Mouse (Mus musculus): Measurements from ENCODE around the gene Kdm4c.
"Not testable (repeated sequence)": the region's sequence is repeated elsewhere in the genome, so short reads cannot be mapped to it uniquely, and the experiment has no call there.

The Kdm4c gene

GRCm38 (mm10) chr4:74311135-74311534 is 68.8 kb downstream of the Kdm4c start:
- no peak for DNase-seq (ENCODE audit: low spot score)

GRCm38 (mm10) chr4:74312858-74313257 is 70.6 kb downstream of the Kdm4c start:
- DNase-seq (ENCODE audit: low spot score): no peak

GRCm38 (mm10) chr4:74315388-74315787 is 73.1 kb downstream of the Kdm4c start:
- DNase-seq (ENCODE audit: low spot score): no peak

- no peak for DNase-seq (ENCODE audit: low spot score)
Observed at GRCm38 (mm10) chr4:74319313-74319712, 77.0 kb downstream of the Kdm4c start.

- no peak for DNase-seq (ENCODE audit: low spot score)
Observed at GRCm38 (mm10) chr4:74357479-74357878, 115.2 kb downstream of the Kdm4c start.

- no peak for DNase-seq (ENCODE audit: low spot score)
Observed at GRCm38 (mm10) chr4:74360274-74360673, 118.0 kb downstream of the Kdm4c start.

- DNase-seq (ENCODE audit: low spot score): no peak
Observed at GRCm38 (mm10) chr4:74386583-74386982, 144.3 kb downstream of the Kdm4c start.

- DNase-seq (ENCODE audit: low spot score): no peak
Observed at GRCm38 (mm10) chr4:74393162-74393561, 150.9 kb downstream of the Kdm4c start.

GRCm38 (mm10) chr4:74396562-74396961 is 154.3 kb downstream of the Kdm4c start:
- DNase-seq (ENCODE audit: low spot score): no peak

- DNase-seq (ENCODE audit: low spot score): not testable (repeated sequence)
Observed at GRCm38 (mm10) chr4:74401617-74402313, 159.5 kb downstream of the Kdm4c start.

GRCm38 (mm10) chr4:74408731-74409130 is 166.4 kb downstream of the Kdm4c start:
- DNase-seq (ENCODE audit: low spot score): no peak

GRCm38 (mm10) chr4:74419794-74420193 is 177.5 kb downstream of the Kdm4c start:
- no peak for DNase-seq (ENCODE audit: low spot score)
